Comparison of ENCODE assay signal across 7 mouse cellular contexts in the genomic region with DNA sequence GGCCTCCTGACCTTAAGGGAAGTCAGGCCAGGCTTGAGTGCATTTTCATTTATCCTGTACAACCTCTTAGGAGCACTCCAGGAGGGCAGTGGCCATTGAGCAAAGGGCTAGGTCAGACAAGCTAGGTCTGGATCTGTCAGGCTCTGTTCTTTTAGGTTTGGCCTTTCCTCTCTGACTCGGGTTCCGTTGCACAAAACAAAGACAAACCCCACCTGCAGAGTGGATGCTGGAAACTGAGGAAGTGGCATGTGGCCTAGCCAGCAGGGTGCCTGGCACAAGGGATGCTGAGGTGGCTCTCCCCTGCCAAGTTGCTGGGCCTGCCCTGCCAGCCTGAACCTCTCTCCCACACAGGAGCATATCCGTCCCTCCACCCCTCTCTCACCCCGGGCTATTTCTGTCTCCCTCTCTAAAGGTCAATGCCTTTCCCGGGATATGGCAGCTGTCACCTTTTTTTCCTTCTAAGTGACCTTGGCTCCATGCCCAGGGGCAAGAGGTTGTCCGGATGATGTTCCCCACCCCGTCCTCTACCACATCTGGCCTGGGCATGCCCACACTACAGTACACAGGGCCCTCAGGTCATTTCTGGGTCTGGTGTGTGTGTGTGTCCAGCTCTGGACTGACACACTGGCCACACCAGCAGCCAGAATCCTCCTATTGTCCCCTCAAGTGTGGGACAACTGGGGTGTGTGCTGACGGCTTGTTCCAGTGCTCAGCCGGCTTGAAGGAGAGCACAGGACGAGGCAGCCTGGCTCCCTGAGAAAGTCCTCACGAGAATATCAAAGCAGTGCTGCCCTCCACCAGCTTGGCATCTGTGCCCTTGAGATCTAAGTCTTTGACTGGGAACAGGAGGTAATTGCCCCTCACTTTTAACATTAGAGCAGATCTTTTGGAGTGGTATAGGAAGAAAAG.
DNase-seq lines count a peak whose midpoint lies in the region; TF ChIP-seq lines count a peak whose summit lies in the region.

No protein-coding gene starts in this region.

- peak overlapping the region; percentile 94 for H3K27ac ChIP-seq in kidney, adult 2 months (ENCODE audit: insufficient read depth, low read depth, low read length)
- peak overlapping the region; percentile 83 for H3K27ac ChIP-seq in midbrain, embryonic 10.5 days (replicated peaks)

- no peaks in the 10 kb centered on the region for H3K36me3 ChIP-seq in kidney, adult 2 months (ENCODE audit: control insufficient read depth, insufficient read depth, low read length)
- H3K36me3 ChIP-seq in midbrain, embryonic 10.5 days = no peaks in the 10 kb centered on the region

- WGBS in kidney, adult 2 months = 24% methylated on average over 11 of the region's 11 CpGs
- 26% methylated on average over 11 of the region's 11 CpGs for WGBS in midbrain, embryonic 10.5 days

- no peak for TF ChIP-seq CTCF in kidney, adult 2 months (conservative IDR thresholded peaks at IDR 0.05; ENCODE audit: insufficient read depth, insufficient read length, low read depth, low read length)

- peaks cover 31% of the 10 kb centered on the region for H3K4me1 ChIP-seq in kidney, adult 2 months (ENCODE audit: control insufficient read depth, insufficient read depth, low read length)
- H3K4me1 ChIP-seq in midbrain, embryonic 10.5 days = peaks cover 72% of the 10 kb centered on the region

- H3K9me3 ChIP-seq in midbrain, embryonic 10.5 days (replicated peaks) = no peaks in the 10 kb centered on the region

- peak; percentile 89 for DNase-seq in adrenal gland, postnatal 10 days
- peak; percentile 97 for DNase-seq in cerebellum, adult 9-11 months
- DNase-seq in heart, adult 18-20 months = peak; percentile 82 to 88
- peak; percentile 93 for DNase-seq in kidney, adult 2 months
- DNase-seq in midbrain, embryonic 10.5 days (ENCODE audit: low spot score) = no peak
- no peak for DNase-seq in right cerebral cortex, postnatal 14 days
- DNase-seq in frontal cortex, postnatal 25 days (ENCODE audit: low spot score in 2 of 2) = no peak

- H3K4me3 ChIP-seq in kidney, adult 2 months (ENCODE audit: insufficient read depth, low read depth, low read length) = no peak overlapping the region
- H3K4me3 ChIP-seq in midbrain, embryonic 10.5 days = no peak overlapping the region

- no peak for TF ChIP-seq POLR2A in kidney, adult 2 months (IDR thresholded peaks at IDR 0.05; ENCODE audit: low read depth, low read length)

- H3K27me3 ChIP-seq in kidney, adult 2 months (replicated peaks; ENCODE audit: control insufficient read depth, insufficient read depth, low read length) = no peaks in the 10 kb centered on the region
- peaks cover 47% of the 10 kb centered on the region for H3K27me3 ChIP-seq in midbrain, embryonic 10.5 days (ENCODE audit: low read depth, poor library complexity, severe bottlenecking)

Comparison
In these comparisons a context has a peak if more than half of its experiments do, and no peak if none do; other contexts are left out.
1. DNase-seq: peak in adrenal gland, postnatal 10 days (single experiment), cerebellum, adult 9-11 months (single experiment), heart, adult 18-20 months (2 of 2) and kidney, adult 2 months (single experiment); none in midbrain, embryonic 10.5 days (single experiment), right cerebral cortex, postnatal 14 days (single experiment) and frontal cortex, postnatal 25 days (0 of 2).